ENCODE assay signal across 16 mouse cellular contexts in genomic region chr9:101613933-101614332, GRCm38 (mm10).
DNase-seq lines count a peak whose midpoint lies in the region; ATAC-seq lines count a peak whose summit lies in the region.
"Had no signal": no experiment of that assay in that cellular context is flagged by ENCODE, and none has a peak within 500 bp of the region (broad histone marks: within the 10 kb centered on the region; RNA-seq: fewer than 3 reads in every experiment).

No protein-coding gene starts in this region.

- no peaks in the 10 kb centered on the region for H3K36me3 ChIP-seq in hindbrain, embryonic 16.5 days (ENCODE audit: control insufficient read depth, insufficient read depth, low read length)
- H3K36me3 ChIP-seq in hindbrain, embryonic 14.5 days (replicated peaks; ENCODE audit: control insufficient read depth, insufficient read depth) = no peaks in the 10 kb centered on the region
- H3K36me3 ChIP-seq: liver, embryonic 13.5 days; lung, embryonic 15.5 days; midbrain, embryonic 13.5 days had no signal

- no peak overlapping the region for H3K4me3 ChIP-seq in hindbrain, embryonic 16.5 days (ENCODE audit: low read length)
- no peak overlapping the region for H3K4me3 ChIP-seq in hindbrain, embryonic 14.5 days (replicated peaks; ENCODE audit: low read length)
- H3K4me3 ChIP-seq: erythroblast, embryonic 14.5 days; liver, embryonic 13.5 days; lung, embryonic 15.5 days; midbrain, embryonic 13.5 days had no signal

- H3K27me3 ChIP-seq in hindbrain, embryonic 16.5 days (replicated peaks; ENCODE audit: control insufficient read depth, insufficient read depth, low read length) = no peaks in the 10 kb centered on the region
- H3K27me3 ChIP-seq in hindbrain, embryonic 14.5 days (ENCODE audit: control insufficient read depth, insufficient read depth, low read length) = no peaks in the 10 kb centered on the region
- H3K27me3 ChIP-seq: liver, embryonic 13.5 days; lung, embryonic 15.5 days; midbrain, embryonic 13.5 days had no signal

- H3K9me3 ChIP-seq in hindbrain, embryonic 16.5 days (ENCODE audit: control insufficient read depth, low read length) = no peaks in the 10 kb centered on the region
- no peaks in the 10 kb centered on the region for H3K9me3 ChIP-seq in hindbrain, embryonic 14.5 days (ENCODE audit: control insufficient read depth, low read length)
- H3K9me3 ChIP-seq: liver, embryonic 13.5 days; lung, embryonic 15.5 days; midbrain, embryonic 13.5 days had no signal

- no peak overlapping the region for H3K27ac ChIP-seq in hindbrain, embryonic 16.5 days (ENCODE audit: low read depth, low read length)
- H3K27ac ChIP-seq in hindbrain, embryonic 14.5 days = no peak overlapping the region
- H3K27ac ChIP-seq: liver, embryonic 13.5 days; lung, embryonic 15.5 days; macrophage; midbrain, embryonic 13.5 days had no signal

- H3K4me2 ChIP-seq in hindbrain, embryonic 16.5 days (ENCODE audit: low read length) = no peak overlapping the region
- H3K4me2 ChIP-seq in hindbrain, embryonic 14.5 days (replicated peaks) = no peak overlapping the region
- H3K4me2 ChIP-seq: liver, embryonic 13.5 days; lung, embryonic 15.5 days; midbrain, embryonic 13.5 days had no signal

- no peaks in the 10 kb centered on the region for H3K4me1 ChIP-seq in hindbrain, embryonic 16.5 days (ENCODE audit: control insufficient read depth, insufficient read depth, low read depth, low read length)
- no peaks in the 10 kb centered on the region for H3K4me1 ChIP-seq in hindbrain, embryonic 14.5 days (replicated peaks; ENCODE audit: control insufficient read depth, insufficient read depth, low read length)
- H3K4me1 ChIP-seq: liver, embryonic 13.5 days; lung, embryonic 15.5 days had no signal

- ATAC-seq in hindbrain, embryonic 16.5 days = peak; percentile 48
- no peak for ATAC-seq in hindbrain, embryonic 14.5 days (ENCODE audit: low FRiP score)
- ATAC-seq: midbrain, embryonic 13.5 days had no signal

- DNase-seq in hindbrain, embryonic 14.5 days (ENCODE audit: low spot score) = no peak
- peak; percentile 95 for DNase-seq in brain, adult 2 months (ENCODE audit: low read depth, low spot score)
- peak; percentile 83 for DNase-seq in cerebellum, adult 11 months
- peak; percentile 85 to 88 for DNase-seq in cerebellum, postnatal 14 days
- no peak for DNase-seq in adrenal gland, postnatal 25 days
- no peak for DNase-seq in urinary bladder, postnatal 25 days (ENCODE audit: low spot score)
- DNase-seq: gastrocnemius, postnatal 10 days; kidney, adult 8-10 months; liver, embryonic 13.5 days; right cerebral cortex, postnatal 4 days; thymus, adult 18-20 months had no signal

- no peak overlapping the region for H3K9ac ChIP-seq in hindbrain, embryonic 16.5 days (ENCODE audit: low read depth, low read length)
- H3K9ac ChIP-seq in hindbrain, embryonic 14.5 days = no peak overlapping the region
- H3K9ac ChIP-seq: liver, embryonic 13.5 days; lung, embryonic 15.5 days; midbrain, embryonic 13.5 days had no signal

- 53% methylated on average over 3 of the region's 3 CpGs for WGBS in hindbrain, embryonic 16.5 days
- 68% methylated on average over 3 of the region's 3 CpGs for WGBS in hindbrain, embryonic 14.5 days

Comparison
In these comparisons a context has a peak if more than half of its experiments do, and no peak if none do; other contexts are left out.
1. DNase-seq: peak in brain, adult 2 months (single experiment), cerebellum, adult 11 months (single experiment) and cerebellum, postnatal 14 days (2 of 2); none in hindbrain, embryonic 14.5 days (single experiment), adrenal gland, postnatal 25 days (single experiment) and urinary bladder, postnatal 25 days (single experiment).